Mouse (Mus musculus): ENCODE measurements around the gene Ren1. TPM values are rescaled to one million over a fixed set of nuclear protein-coding genes. Genes with fewer than 3 reads are reported as not detected.

Gene Ren1
- polyA plus RNA-seq, 1 experiment from 2014 or later = not detected

DNA sequence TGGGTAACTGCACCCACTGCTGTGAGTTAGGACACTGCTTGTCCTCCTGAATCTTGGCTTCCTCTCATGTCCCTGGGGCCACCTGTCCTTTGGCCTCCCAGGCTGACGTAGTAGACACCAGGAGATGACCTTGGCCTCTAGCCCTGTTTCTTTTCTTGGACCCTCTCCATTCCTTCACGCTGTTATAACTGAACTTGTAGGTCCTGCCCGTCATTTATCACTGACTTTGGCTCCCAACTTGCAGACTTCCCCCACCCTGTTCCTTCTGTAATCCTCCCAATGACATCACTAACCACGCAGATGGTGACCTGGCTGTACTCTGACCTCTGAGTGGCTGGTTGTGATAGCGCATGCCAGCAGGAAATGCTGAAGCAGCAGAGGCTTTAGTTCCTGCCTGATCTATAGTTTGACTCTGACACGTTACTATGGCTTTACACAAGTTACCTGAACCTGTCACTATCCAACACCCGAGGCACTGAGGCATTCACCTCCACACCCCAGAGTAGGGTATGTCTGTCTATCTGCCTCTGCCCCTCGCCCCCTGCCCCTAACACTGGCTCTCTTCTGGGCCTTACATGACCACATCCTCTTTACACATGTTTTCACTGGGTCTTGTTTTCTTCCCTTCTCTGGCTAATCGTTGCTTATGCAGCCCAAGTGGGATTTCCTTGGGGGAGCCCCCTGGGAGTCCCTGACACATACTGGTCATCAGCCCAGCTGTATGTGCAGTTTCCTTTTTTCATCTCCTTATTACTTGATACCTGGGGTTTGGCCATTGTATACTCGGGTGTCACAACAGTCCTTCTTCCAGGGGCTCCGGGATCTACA is 2.4 kb upstream of the Ren1 start:
- H3K4me1 ChIP-seq (ENCODE audit: control insufficient read depth, insufficient read depth, low read length) = no peaks in the 10 kb centered on the region
- no peaks in the 10 kb centered on the region for H3K36me3 ChIP-seq (ENCODE audit: control insufficient read depth, insufficient read depth, low read length)
- H3K9me3 ChIP-seq (ENCODE audit: control insufficient read depth, low read length) = no peaks in the 10 kb centered on the region
- H3K27me3 ChIP-seq (ENCODE audit: control insufficient read depth, insufficient read depth, low read length) = no peaks in the 10 kb centered on the region
- H3K27ac ChIP-seq (ENCODE audit: low read depth, low read length) = no peak overlapping the region
- 79% methylated on average over 11 of the region's 11 CpGs for WGBS
- no peak overlapping the region for H3K4me3 ChIP-seq (ENCODE audit: low read depth, low read length)
- H3K4me2 ChIP-seq (ENCODE audit: low read depth) = no peak overlapping the region
- DNase-seq (ENCODE audit: low spot score) (peak; percentile 3), ATAC-seq (ENCODE audit: insufficient read depth, low FRiP score, low TSS enrichment) (no peak)
- no peak overlapping the region for H3K9ac ChIP-seq (ENCODE audit: low read length)

DNA sequence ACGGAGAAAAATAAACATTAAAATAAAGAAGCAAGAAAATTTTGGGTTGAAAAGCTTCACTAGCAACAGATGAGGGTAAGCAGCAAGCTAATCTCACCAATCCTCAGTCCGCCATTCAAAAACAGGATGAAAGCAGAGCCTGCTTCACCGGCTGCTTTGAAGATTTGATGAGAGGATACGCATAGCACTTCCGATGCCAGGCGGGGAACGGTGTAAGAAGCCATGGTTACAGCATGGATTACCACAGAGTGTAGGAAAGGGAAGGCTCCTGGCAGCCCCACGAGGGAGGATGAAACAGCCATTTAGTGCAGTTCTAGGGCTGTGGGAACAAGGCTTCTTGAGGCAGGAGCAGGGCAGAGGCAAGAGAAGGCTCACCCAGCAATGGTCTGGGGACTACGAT is 1.5 kb downstream of the Ren1 start:
- Histone ChIP-seq H3K4me1 (ENCODE audit: control insufficient read depth, insufficient read depth, low read length) (no peaks in the 10 kb centered on the region), H3K4me2 (ENCODE audit: low read depth) (no peak overlapping the region), H3K9me3 (ENCODE audit: control insufficient read depth, low read length) (no peaks in the 10 kb centered on the region), H3K4me3 (ENCODE audit: low read depth, low read length) (no peak overlapping the region), H3K27me3 (ENCODE audit: control insufficient read depth, insufficient read depth, low read length) (no peaks in the 10 kb centered on the region), H3K9ac (ENCODE audit: low read length) (no peak overlapping the region), H3K27ac (ENCODE audit: low read depth, low read length) (no peak overlapping the region), H3K36me3 (ENCODE audit: control insufficient read depth, insufficient read depth, low read length) (no peaks in the 10 kb centered on the region)
- DNase-seq (ENCODE audit: low spot score) (no peak), ATAC-seq (ENCODE audit: insufficient read depth, low FRiP score, low TSS enrichment) (no peak)
- WGBS = 63% methylated on average over 9 of the region's 9 CpGs

DNA sequence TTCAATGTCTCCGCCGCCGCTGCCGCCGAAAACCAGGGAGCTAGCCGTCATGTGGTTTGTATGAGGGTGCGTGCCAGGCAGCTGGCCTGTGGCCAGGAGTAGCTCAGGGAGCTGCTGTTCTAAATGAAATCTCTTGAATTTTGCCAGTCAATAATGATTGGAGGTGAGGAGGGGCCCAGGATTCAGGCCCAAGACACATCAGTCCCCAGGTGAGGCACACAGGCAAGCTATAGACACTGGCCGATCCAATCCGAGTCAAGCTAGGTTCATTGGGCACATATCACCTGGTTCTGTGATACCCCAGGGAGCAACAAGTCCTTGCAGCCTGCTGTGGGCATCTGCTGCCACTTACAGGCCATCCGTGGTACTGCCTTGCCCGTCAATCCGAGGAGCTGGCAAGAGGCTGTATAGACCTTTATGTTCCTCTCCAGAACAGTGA is 3.1 kb downstream of the Ren1 start:
- H3K4me3 ChIP-seq (ENCODE audit: low read depth, low read length) = no peak overlapping the region
- no peak overlapping the region for H3K4me2 ChIP-seq (ENCODE audit: low read depth)
- ATAC-seq (ENCODE audit: insufficient read depth, low FRiP score, low TSS enrichment) (peak; percentile 41), DNase-seq (ENCODE audit: low spot score) (peak; percentile 79)
- H3K4me1 ChIP-seq (ENCODE audit: control insufficient read depth, insufficient read depth, low read length) = no peaks in the 10 kb centered on the region
- 57% methylated on average over 12 of the region's 12 CpGs for WGBS
- no peaks in the 10 kb centered on the region for H3K9me3 ChIP-seq (ENCODE audit: control insufficient read depth, low read length)
- no peak overlapping the region for H3K27ac ChIP-seq (ENCODE audit: low read depth, low read length)
- no peaks in the 10 kb centered on the region for H3K27me3 ChIP-seq (ENCODE audit: control insufficient read depth, insufficient read depth, low read length)
- H3K9ac ChIP-seq (ENCODE audit: low read length) = no peak overlapping the region
- H3K36me3 ChIP-seq (ENCODE audit: control insufficient read depth, insufficient read depth, low read length) = no peaks in the 10 kb centered on the region

DNA sequence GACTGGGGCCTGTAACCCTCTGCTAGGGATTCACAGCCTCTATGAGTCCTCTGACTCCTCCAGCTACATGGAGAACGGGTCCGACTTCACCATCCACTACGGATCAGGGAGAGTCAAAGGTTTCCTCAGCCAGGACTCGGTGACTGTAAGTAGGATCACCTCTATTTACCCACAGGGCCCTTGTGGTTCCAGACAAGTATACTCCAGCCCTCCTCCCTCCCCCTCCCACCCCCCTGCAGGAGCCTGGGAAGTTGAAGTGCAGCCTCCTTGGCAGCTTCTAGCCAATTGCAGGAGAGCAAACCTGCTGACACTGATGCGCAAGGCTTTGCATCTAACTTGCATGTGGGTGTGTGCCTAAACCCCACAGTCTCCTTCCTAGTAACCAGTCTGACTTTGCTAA is 5.2 kb downstream of the Ren1 start:
- H3K9me3 ChIP-seq (ENCODE audit: control insufficient read depth, low read length) = no peaks in the 10 kb centered on the region
- WGBS = 45% methylated on average over 5 of the region's 5 CpGs
- no peak overlapping the region for H3K4me3 ChIP-seq (ENCODE audit: low read depth, low read length)
- no peaks in the 10 kb centered on the region for H3K36me3 ChIP-seq (ENCODE audit: control insufficient read depth, insufficient read depth, low read length)
- no peak overlapping the region for H3K9ac ChIP-seq (ENCODE audit: low read length)
- no peak overlapping the region for H3K27ac ChIP-seq (ENCODE audit: low read depth, low read length)
- no peaks in the 10 kb centered on the region for H3K27me3 ChIP-seq (ENCODE audit: control insufficient read depth, insufficient read depth, low read length)
- ATAC-seq (ENCODE audit: insufficient read depth, low FRiP score, low TSS enrichment) = no peak
- H3K4me1 ChIP-seq (ENCODE audit: control insufficient read depth, insufficient read depth, low read length) = no peaks in the 10 kb centered on the region
- no peak for DNase-seq (ENCODE audit: low spot score)
- no peak overlapping the region for H3K4me2 ChIP-seq (ENCODE audit: low read depth)

DNA sequence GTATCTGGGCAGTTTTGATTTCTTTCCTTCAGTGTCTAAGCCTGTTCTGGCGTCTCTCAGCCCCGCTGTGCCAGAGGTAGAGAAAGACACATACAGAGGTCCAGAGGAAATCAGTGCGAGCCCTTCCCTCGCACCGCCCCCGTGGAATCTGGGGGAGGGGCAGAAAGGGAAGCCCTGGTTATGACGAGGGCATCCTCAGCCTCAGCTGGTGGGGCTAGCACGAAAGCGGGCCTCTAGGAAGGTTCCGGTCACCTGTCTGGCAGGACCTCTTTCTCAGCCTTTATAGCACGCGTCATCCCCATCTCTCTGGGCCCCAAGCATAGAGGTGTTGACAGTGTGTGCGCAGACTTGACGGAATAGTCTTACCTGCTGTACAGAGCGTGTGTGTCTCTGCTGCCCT is 5.6 kb downstream of the Ren1 start:
- no peak for ATAC-seq (ENCODE audit: insufficient read depth, low FRiP score, low TSS enrichment)
- H3K9ac ChIP-seq (ENCODE audit: low read length) = no peak overlapping the region
- DNase-seq (ENCODE audit: low spot score) = no peak
- H3K27ac ChIP-seq (ENCODE audit: low read depth, low read length) = no peak overlapping the region
- WGBS = 59% methylated on average over 15 of the region's 15 CpGs
- H3K9me3 ChIP-seq (ENCODE audit: control insufficient read depth, low read length) = no peaks in the 10 kb centered on the region
- H3K27me3 ChIP-seq (ENCODE audit: control insufficient read depth, insufficient read depth, low read length) = no peaks in the 10 kb centered on the region
- no peak overlapping the region for H3K4me3 ChIP-seq (ENCODE audit: low read depth, low read length)
- H3K4me2 ChIP-seq (ENCODE audit: low read depth) = no peak overlapping the region
- no peaks in the 10 kb centered on the region for H3K36me3 ChIP-seq (ENCODE audit: control insufficient read depth, insufficient read depth, low read length)
- no peaks in the 10 kb centered on the region for H3K4me1 ChIP-seq (ENCODE audit: control insufficient read depth, insufficient read depth, low read length)

DNA sequence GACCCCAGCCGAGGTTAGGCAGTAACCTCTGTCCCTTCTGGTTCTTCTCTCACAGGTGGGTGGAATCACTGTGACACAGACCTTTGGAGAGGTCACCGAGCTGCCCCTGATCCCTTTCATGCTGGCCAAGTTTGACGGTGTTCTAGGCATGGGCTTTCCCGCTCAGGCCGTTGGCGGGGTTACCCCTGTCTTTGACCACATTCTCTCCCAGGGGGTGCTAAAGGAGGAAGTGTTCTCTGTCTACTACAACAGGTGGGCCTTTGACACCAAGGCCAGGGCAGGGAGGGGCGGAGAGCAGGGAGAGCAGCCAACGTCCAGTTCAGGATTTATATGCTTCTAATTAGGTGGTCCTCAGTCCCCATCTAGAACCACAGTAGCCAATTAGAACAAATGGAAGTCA is 6.0 kb downstream of the Ren1 start:
- Histone ChIP-seq H3K4me2 (ENCODE audit: low read depth) (no peak overlapping the region), H3K27ac (ENCODE audit: low read depth, low read length) (no peak overlapping the region), H3K9me3 (ENCODE audit: control insufficient read depth, low read length) (no peaks in the 10 kb centered on the region), H3K27me3 (ENCODE audit: control insufficient read depth, insufficient read depth, low read length) (no peaks in the 10 kb centered on the region), H3K36me3 (ENCODE audit: control insufficient read depth, insufficient read depth, low read length) (no peaks in the 10 kb centered on the region), H3K9ac (ENCODE audit: low read length) (no peak overlapping the region), H3K4me1 (ENCODE audit: control insufficient read depth, insufficient read depth, low read length) (no peaks in the 10 kb centered on the region), H3K4me3 (ENCODE audit: low read depth, low read length) (no peak overlapping the region)
- ATAC-seq (ENCODE audit: insufficient read depth, low FRiP score, low TSS enrichment) (no peak), DNase-seq (ENCODE audit: low spot score) (no peak)
- 65% methylated on average over 8 of the region's 8 CpGs for WGBS

DNA sequence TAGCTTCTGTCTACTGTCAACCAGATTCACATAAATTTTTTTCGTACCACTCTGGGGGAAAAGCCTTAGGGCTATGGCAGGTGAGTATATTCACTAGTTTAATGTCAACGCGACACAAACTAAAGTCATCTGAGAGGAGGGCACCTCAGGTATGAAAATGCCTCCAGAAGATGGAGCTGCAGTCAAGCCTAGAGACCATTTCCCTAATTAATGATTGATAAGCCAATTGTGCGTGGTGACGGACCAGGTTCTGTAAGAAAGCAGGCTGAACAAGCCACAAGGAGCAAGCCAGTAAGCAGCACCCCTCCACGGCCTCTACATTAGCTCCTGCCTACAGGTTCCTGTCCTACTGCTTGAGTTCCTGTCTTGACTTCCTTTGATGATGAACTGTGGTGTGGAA is 10.7 kb downstream of the Ren1 start:
- Histone ChIP-seq H3K4me2 (ENCODE audit: low read depth) (no peak overlapping the region), H3K27ac (ENCODE audit: low read depth, low read length) (no peak overlapping the region), H3K4me3 (ENCODE audit: low read depth, low read length) (no peak overlapping the region), H3K4me1 (ENCODE audit: control insufficient read depth, insufficient read depth, low read length) (0 out of 2 replicates have a peak, but pooled peaks cover 3% of the 10 kb centered on the region), H3K36me3 (ENCODE audit: control insufficient read depth, insufficient read depth, low read length) (no peaks in the 10 kb centered on the region), H3K27me3 (ENCODE audit: control insufficient read depth, insufficient read depth, low read length) (peaks cover 17% of the 10 kb centered on the region), H3K9me3 (ENCODE audit: control insufficient read depth, low read length) (no peaks in the 10 kb centered on the region), H3K9ac (ENCODE audit: low read length) (no peak overlapping the region)
- ATAC-seq (ENCODE audit: insufficient read depth, low FRiP score, low TSS enrichment) (no peak), DNase-seq (ENCODE audit: low spot score) (no peak)
- WGBS = 87% methylated on average over 6 of the region's 6 CpGs

DNA sequence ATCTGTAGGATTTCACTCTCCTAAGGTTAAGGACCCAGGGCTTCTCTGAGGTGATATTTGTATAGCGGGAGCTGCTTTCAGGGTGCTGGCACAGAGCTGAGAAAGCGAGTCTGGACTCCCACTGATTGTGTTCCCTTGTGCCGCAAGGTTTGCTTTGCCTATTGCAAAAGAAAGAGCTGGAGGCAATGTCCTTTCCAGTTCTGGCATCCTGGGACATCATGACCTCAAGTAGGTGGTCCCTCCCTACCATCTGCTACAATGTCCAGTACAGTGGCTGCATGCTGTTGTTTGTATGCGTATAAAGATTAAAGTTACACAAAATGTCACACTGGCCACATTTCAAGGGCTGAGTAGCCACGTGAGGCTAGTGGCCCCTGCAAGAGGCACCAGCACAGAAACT is 11.8 kb downstream of the Ren1 start:
- no peaks in the 10 kb centered on the region for H3K9me3 ChIP-seq (ENCODE audit: control insufficient read depth, low read length)
- DNase-seq (ENCODE audit: low spot score) (no peak), ATAC-seq (ENCODE audit: insufficient read depth, low FRiP score, low TSS enrichment) (no peak)
- no peak overlapping the region for H3K9ac ChIP-seq (ENCODE audit: low read length)
- H3K27me3 ChIP-seq (ENCODE audit: control insufficient read depth, insufficient read depth, low read length) = peaks cover 17% of the 10 kb centered on the region
- no peak overlapping the region for H3K27ac ChIP-seq (ENCODE audit: low read depth, low read length)
- no peaks in the 10 kb centered on the region for H3K36me3 ChIP-seq (ENCODE audit: control insufficient read depth, insufficient read depth, low read length)
- 86% methylated on average over 5 of the region's 5 CpGs for WGBS
- H3K4me2 ChIP-seq (ENCODE audit: low read depth) = no peak overlapping the region
- H3K4me1 ChIP-seq (ENCODE audit: control insufficient read depth, insufficient read depth, low read length) = 0 out of 2 replicates have a peak, but pooled peaks cover 3% of the 10 kb centered on the region
- H3K4me3 ChIP-seq (ENCODE audit: low read depth, low read length) = no peak overlapping the region
